Mouse (Mus musculus): ENCODE data around the gene Stkld1. TPM values are rescaled to one million over a fixed set of nuclear protein-coding genes. Genes with fewer than 3 reads are reported as not detected.
A peak's percentile ranks its signal among the peaks of the same experiment; 100 is the strongest.

Stkld1 gene
- polyA plus RNA-seq, 1 experiment, result 138 TPM

- Histone ChIP-seq H3K4me1 (ENCODE audit: control insufficient read depth, insufficient read depth, low read length) (peaks cover 4% of the 10 kb centered on the region), H3K36me3 (ENCODE audit: control insufficient read depth, insufficient read depth, low read length) (peaks cover 3% of the 10 kb centered on the region), H3K27me3 (ENCODE audit: control insufficient read depth, insufficient read depth, low read length) (no peaks in the 10 kb centered on the region), H3K4me3 (ENCODE audit: control insufficient read depth, low read depth, low read length) (peak overlapping the region; percentile 99), H3K27ac (ENCODE audit: control insufficient read depth, insufficient read depth, low read depth, low read length) (peak overlapping the region; percentile 76)
- TF ChIP-seq CTCF (IDR thresholded peaks at IDR 0.05; ENCODE audit: control insufficient read depth, insufficient read depth, insufficient replicate concordance, low read depth, low read length), result no peak
- TF ChIP-seq POLR2A (IDR thresholded peaks at IDR 0.05; ENCODE audit: control insufficient read depth, low read depth, low read length), result no peak
These were observed 30.5 kb upstream of the Stkld1 start for GRCm38 (mm10) chr2:26903311-26903710.

GRCm38 (mm10) chr2:26905936-26906335, 27.9 kb upstream of the Stkld1 start:
- no peak overlapping the region for H3K27ac ChIP-seq (ENCODE audit: control insufficient read depth, insufficient read depth, low read depth, low read length)
- TF ChIP-seq CTCF (IDR thresholded peaks at IDR 0.05; ENCODE audit: control insufficient read depth, insufficient read depth, insufficient replicate concordance, low read depth, low read length) (no peak), POLR2A (IDR thresholded peaks at IDR 0.05; ENCODE audit: control insufficient read depth, low read depth, low read length) (no peak)
- no peaks in the 10 kb centered on the region for H3K36me3 ChIP-seq (ENCODE audit: control insufficient read depth, insufficient read depth, low read length)
- H3K4me3 ChIP-seq (ENCODE audit: control insufficient read depth, low read depth, low read length), result no peak overlapping the region
- H3K27me3 ChIP-seq (ENCODE audit: control insufficient read depth, insufficient read depth, low read length), result no peaks in the 10 kb centered on the region
- peaks cover 4% of the 10 kb centered on the region for H3K4me1 ChIP-seq (ENCODE audit: control insufficient read depth, insufficient read depth, low read length)

GRCm38 (mm10) chr2:26906431-26906830, 27.4 kb upstream of the Stkld1 start:
- H3K27ac ChIP-seq (ENCODE audit: control insufficient read depth, insufficient read depth, low read depth, low read length), result no peak overlapping the region
- peaks cover 7% of the 10 kb centered on the region for H3K4me1 ChIP-seq (ENCODE audit: control insufficient read depth, insufficient read depth, low read length)
- TF ChIP-seq POLR2A (IDR thresholded peaks at IDR 0.05; ENCODE audit: control insufficient read depth, low read depth, low read length) (no peak), CTCF (IDR thresholded peaks at IDR 0.05; ENCODE audit: control insufficient read depth, insufficient read depth, insufficient replicate concordance, low read depth, low read length) (no peak)
- H3K36me3 ChIP-seq (ENCODE audit: control insufficient read depth, insufficient read depth, low read length), result no peaks in the 10 kb centered on the region
- no peak overlapping the region for H3K4me3 ChIP-seq (ENCODE audit: control insufficient read depth, low read depth, low read length)
- no peaks in the 10 kb centered on the region for H3K27me3 ChIP-seq (ENCODE audit: control insufficient read depth, insufficient read depth, low read length)

GRCm38 (mm10) chr2:26907109-26907508, 26.7 kb upstream of the Stkld1 start:
- H3K4me3 ChIP-seq (ENCODE audit: control insufficient read depth, low read depth, low read length), result no peak overlapping the region
- peaks cover 5% of the 10 kb centered on the region for H3K4me1 ChIP-seq (ENCODE audit: control insufficient read depth, insufficient read depth, low read length)
- H3K27me3 ChIP-seq (ENCODE audit: control insufficient read depth, insufficient read depth, low read length), result no peaks in the 10 kb centered on the region
- TF ChIP-seq POLR2A (IDR thresholded peaks at IDR 0.05; ENCODE audit: control insufficient read depth, low read depth, low read length) (no peak), CTCF (IDR thresholded peaks at IDR 0.05; ENCODE audit: control insufficient read depth, insufficient read depth, insufficient replicate concordance, low read depth, low read length) (peak; percentile 56; the same call in 1 of the 2 replicates)
- no peaks in the 10 kb centered on the region for H3K36me3 ChIP-seq (ENCODE audit: control insufficient read depth, insufficient read depth, low read length)
- no peak overlapping the region for H3K27ac ChIP-seq (ENCODE audit: control insufficient read depth, insufficient read depth, low read depth, low read length)

GRCm38 (mm10) chr2:26908710-26909386, 25.0 kb upstream of the Stkld1 start:
- Histone ChIP-seq H3K4me1 (ENCODE audit: control insufficient read depth, insufficient read depth, low read length) (peaks cover 4% of the 10 kb centered on the region), H3K36me3 (ENCODE audit: control insufficient read depth, insufficient read depth, low read length) (no peaks in the 10 kb centered on the region), H3K4me3 (ENCODE audit: control insufficient read depth, low read depth, low read length) (no peak overlapping the region), H3K27me3 (ENCODE audit: control insufficient read depth, insufficient read depth, low read length) (no peaks in the 10 kb centered on the region), H3K27ac (ENCODE audit: control insufficient read depth, insufficient read depth, low read depth, low read length) (no peak overlapping the region)
- TF ChIP-seq POLR2A (IDR thresholded peaks at IDR 0.05; ENCODE audit: control insufficient read depth, low read depth, low read length) (no peak), CTCF (IDR thresholded peaks at IDR 0.05; ENCODE audit: control insufficient read depth, insufficient read depth, insufficient replicate concordance, low read depth, low read length) (no peak)

- no peak overlapping the region; the same call in 1 of the 2 replicates for H3K27ac ChIP-seq (ENCODE audit: control insufficient read depth, insufficient read depth, low read depth, low read length)
These were observed 24.5 kb upstream of the Stkld1 start for GRCm38 (mm10) chr2:26909387-26909784.

GRCm38 (mm10) chr2:26910124-26910993, 23.5 kb upstream of the Stkld1 start, which contains the start of the genes Med22 and Rpl7a:
Gene Med22, minus strand, starts transcription at chr2:26910677.
Gene Rpl7a, plus strand, starts transcription at chr2:26910764.
- Histone ChIP-seq H3K4me1 (ENCODE audit: control insufficient read depth, insufficient read depth, low read length) (peaks cover 7% of the 10 kb centered on the region), H3K27ac (ENCODE audit: control insufficient read depth, insufficient read depth, low read depth, low read length) (peak within 1 kb of the TSS; percentile 87), H3K36me3 (ENCODE audit: control insufficient read depth, insufficient read depth, low read length) (no peaks in the 10 kb centered on the region), H3K4me3 (ENCODE audit: control insufficient read depth, low read depth, low read length) (peak within 1 kb of the TSS; percentile 91), H3K27me3 (ENCODE audit: control insufficient read depth, insufficient read depth, low read length) (no peaks in the 10 kb centered on the region)
- peak; percentile 85 for TF ChIP-seq POLR2A (IDR thresholded peaks at IDR 0.05; ENCODE audit: control insufficient read depth, low read depth, low read length)
- TF ChIP-seq CTCF (IDR thresholded peaks at IDR 0.05; ENCODE audit: control insufficient read depth, insufficient read depth, insufficient replicate concordance, low read depth, low read length), result no peak

More at GRCm38 (mm10) chr2:26909387-26909784, 24.5 kb upstream of the Stkld1 start:
- Histone ChIP-seq H3K27me3 (ENCODE audit: control insufficient read depth, insufficient read depth, low read length) (no peaks in the 10 kb centered on the region), H3K4me3 (ENCODE audit: control insufficient read depth, low read depth, low read length) (no peak overlapping the region; the same call in 1 of the 2 replicates), H3K4me1 (ENCODE audit: control insufficient read depth, insufficient read depth, low read length) (peaks cover 4% of the 10 kb centered on the region), H3K36me3 (ENCODE audit: control insufficient read depth, insufficient read depth, low read length) (no peaks in the 10 kb centered on the region)
- no peak for TF ChIP-seq CTCF (IDR thresholded peaks at IDR 0.05; ENCODE audit: control insufficient read depth, insufficient read depth, insufficient replicate concordance, low read depth, low read length)
- TF ChIP-seq POLR2A (IDR thresholded peaks at IDR 0.05; ENCODE audit: control insufficient read depth, low read depth, low read length), result no peak

Data from testis, adult 2 months (tissue).